Mouse (Mus musculus) cerebellum, postnatal 4 days (tissue): ENCODE data around the gene Cdc42bpb.

Experiments
- DNase-seq, 2 experiments: peaks; one replicate each; pipeline ENCODE4 v3.0.0; 2022; ENCODE audit warnings: low spot score in 2 of 2, mixed read lengths in 1 of 2

Gene Cdc42bpb

DNA sequence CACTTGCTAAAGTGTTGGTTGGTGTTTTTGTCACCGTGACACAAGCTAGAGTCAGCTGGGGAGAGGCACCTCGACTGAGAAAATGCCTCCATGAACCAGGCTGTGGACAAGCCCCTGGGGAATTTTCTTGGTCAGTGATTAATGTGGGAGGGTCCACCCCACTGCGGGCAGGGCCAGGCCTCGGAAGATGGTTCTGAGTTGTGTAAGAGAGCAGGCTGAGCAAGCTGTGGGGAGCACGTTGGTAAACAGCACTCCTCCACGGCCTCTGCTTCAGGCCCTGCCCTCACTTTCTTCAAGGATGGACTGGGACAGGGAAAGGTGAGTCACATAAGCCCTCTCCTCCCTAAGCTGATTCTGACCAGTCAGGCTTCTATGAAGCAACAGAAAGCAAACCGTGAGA is 36.8 kb downstream of the Cdc42bpb start:
- DNase-seq = no peak

DNA sequence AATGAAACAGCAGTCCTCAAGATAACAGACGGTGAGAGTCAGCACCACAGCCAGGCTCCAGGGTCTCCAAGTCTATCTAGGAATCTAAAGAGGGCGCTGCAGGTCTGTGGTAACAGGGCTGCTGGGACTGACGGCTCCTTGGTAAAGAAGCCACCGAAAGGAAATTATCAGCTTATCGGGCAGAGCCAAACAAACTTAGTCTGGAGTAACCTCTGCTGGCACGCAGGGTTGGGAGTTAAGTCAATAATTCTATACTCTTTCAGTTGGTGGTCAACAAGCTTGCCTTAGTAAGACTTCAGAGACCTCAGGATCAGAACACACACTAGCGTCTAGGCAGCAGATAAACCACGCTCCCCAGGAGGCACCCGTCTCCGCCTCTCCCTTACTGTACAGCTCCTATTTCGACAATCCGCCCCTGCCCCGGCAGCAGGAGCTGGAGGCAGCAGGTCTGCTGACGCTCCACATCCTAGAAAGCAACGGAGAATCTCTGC is 39.6 kb downstream of the Cdc42bpb start:
- no peak for DNase-seq

DNA sequence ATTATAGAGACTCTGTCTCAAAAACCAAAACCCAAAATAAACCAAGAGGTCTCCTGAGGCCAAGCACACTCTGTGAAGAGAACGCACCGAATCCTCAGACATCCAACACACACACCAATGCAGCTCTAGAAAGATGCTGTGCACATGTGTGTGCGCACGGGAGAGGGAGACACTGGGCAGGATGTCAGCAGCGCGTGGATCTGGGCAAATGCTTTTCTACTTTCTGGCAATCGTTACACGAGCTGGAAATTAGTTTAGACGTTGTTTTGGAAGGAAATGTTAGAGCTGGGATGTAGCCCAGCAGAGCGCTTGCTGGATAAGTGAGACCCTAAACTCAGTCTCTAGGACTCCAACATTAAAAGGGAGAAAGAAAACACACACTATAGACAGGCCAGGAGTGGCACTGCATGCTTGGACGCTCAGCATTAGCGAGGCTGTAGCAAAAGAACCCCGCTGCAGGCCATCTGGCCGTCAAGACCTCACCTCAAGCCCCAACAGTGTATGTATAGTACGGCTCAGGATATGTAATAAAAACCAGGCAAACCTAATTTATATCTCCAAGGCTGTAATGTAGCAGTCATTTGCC is 44.4 kb downstream of the Cdc42bpb start:
- DNase-seq = no peak

DNA sequence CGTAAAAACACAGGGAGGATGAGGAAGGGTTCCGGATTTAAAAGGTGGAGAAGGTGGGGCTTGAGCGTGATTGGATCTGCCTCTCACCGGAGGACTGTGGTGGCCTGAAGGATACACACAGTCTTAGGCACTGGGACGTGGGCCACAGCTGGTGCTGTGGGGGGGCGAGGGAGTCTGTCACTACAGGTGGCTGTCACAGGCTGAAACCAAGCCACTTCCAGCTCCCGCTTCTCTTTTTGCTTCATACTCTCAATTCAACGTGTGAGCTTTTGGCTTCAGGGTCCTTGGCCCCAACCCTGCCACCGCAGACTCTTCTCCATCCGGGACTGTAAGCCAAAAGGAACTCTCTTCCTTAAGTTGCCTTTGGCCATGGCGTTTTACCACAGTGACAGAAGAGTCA is 45.1 kb downstream of the Cdc42bpb start:
- DNase-seq = no peak

DNA sequence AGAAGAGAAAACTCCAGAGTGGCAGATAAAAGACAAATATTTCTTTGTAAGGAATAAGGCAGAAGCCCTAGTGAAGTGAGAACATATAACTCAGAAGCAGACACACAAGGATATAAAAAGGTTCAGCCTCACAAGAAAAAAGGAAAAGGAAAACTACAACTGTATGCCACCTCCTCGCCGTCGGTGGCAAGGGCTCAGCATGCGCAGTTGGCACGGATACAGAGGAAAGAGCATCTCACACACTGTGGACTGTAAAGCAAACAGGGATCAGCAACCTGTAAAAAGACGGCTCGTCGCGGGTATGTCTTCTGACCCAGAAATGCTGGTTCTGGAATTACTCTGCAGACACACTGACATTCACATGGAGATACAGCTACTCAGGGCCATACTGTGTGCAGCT is 45.9 kb downstream of the Cdc42bpb start:
- DNase-seq = no peak

DNA sequence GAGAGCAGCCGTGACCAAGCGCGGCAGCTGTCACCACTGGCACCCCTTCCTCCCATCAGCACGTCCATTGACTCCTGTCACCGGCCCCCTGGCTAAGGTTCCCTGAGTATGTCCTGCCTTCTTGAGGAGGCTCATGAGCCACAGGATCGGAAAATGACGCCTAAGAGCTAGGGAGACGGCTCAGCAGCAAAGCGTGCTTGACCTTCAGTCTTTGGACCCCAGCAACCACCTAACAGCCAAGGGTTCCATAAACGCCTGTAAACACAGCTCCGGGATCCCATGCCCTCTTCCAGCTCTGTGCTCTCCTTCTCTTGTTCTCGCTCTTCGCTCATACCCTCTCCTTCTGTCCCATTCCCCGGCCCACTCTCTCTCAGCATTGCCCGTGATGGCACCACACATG is 48.2 kb downstream of the Cdc42bpb start:
- no peak for DNase-seq

DNA sequence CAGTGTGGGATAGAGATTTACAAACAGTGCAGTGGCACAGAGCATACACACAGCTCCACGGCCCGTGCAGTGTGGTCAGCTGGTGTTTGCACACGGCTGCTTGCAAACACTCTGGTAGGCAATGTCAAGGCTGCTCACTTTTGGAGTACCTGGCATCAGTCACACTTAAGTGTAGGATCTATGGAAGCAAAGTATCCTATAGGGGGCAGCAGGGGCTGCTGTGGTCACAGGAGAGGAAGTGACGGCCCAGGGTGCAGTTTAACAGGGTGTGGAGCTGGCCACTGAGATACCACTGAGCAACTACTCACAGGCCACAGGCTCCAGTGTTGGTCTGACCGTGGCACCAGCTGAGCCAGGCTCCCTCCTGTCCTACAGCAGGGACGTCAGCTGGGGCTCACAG is 49.2 kb downstream of the Cdc42bpb start:
- no peak for DNase-seq

DNA sequence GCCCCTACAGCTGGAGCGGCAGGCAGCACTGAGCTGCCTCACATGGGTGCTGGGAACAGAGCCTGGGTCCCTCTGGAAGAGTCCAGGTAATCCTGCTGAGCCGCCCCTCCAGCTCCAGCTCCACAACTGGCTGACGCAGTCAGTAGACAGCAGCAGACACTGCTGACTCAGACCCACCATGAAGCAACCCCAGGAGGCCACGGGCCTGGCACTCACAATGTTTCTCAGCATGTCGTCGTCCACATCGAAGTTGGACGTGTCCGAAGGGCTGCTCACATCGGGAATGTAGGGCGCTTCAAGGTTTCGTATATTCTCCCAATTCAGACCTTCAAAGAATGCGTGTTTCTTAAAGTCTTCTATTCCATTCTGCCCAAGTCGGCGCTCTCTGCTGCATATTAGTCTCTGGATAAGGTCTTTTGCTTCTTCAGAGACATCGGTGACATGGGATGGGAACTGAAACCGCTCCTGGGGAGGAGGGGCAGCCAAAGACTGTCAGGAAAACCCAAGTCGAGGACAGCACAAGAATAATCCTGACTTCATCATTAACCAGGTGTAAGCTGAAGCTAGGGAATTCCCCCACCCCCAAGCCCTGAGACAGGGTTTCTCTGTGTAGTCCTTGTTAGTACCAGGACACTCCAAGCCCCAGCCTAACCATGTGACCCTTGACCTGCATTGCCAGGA is 51.6 kb downstream of the Cdc42bpb start:
- DNase-seq = no peak

DNA sequence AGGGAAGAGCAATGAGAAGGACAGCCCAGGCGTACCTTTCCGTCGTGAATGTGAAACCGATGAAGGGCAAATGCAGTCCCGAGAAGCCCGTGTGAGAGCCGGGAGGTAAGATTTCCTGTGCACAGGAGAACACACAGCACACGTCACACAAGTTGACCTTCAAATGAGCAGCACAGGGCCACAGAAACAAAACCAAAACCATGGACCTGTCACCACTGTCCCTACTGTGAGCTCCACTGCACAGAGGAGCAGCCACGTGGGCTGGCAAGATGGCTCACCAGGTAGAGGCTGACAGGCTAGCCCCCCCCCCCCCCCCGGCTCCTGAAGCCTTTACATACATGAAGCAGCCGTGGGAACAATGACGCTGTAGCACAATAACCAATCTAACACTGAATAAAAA is 52.6 kb downstream of the Cdc42bpb start:
- no peak for DNase-seq

DNA sequence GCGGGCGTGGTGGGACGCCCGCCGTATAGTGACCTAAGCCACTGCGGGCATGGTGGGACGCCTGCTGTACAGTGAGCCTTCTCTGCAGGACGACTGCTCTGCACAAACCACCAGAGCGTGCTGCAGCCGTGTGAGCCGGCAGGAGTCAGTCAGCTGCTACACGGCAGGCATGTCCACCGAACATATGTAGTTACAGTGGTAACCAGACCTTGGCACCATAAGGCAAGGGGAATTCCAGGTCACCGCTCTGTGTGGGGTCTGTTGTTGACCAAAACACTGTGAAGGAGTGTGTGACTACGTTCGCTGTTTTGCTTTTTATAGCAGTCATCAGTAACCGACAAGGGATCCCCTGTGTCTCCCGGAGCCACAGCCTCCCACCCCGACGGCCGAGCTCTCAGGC is 53.0 kb downstream of the Cdc42bpb start:
- DNase-seq = no peak

DNA sequence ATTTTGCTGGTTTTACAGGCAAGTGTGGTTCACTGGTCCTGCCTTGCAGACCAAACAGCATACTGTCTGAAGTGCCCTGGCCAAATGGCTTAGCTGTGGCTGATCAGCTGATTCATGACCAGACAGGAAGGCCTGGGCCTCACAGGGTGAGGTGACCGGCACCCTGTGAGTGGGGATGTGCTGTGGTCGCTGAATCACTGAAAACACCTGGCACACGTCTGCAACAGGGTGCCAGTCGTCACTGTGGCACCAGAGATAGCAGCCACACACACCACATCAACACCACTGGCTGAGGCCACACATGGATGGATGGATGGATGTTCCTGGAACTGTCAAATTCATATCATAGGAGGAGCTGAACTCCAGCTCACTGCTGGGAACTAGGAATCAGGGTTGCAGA is 54.1 kb downstream of the Cdc42bpb start:
- DNase-seq = no peak

DNA sequence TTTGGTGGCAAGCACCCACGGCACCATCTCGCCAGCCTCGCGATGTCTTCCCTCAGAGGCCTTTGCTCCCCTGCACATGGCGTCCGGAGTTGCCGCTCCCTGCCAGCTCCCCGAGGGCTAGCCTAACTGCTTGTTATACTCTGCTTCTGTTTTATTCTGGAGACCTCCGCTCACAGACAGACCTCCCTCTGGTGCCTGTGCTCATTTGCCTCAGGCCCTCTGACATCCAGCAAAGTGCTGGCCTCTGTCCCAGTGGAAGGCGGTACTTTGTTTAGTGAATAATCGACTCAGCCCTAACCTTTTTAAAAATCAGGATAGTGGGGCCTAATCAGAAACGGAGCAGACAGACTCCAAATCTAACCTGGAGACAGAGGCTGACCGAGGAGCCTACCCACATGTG is 55.7 kb downstream of the Cdc42bpb start:
- DNase-seq = no peak

DNA sequence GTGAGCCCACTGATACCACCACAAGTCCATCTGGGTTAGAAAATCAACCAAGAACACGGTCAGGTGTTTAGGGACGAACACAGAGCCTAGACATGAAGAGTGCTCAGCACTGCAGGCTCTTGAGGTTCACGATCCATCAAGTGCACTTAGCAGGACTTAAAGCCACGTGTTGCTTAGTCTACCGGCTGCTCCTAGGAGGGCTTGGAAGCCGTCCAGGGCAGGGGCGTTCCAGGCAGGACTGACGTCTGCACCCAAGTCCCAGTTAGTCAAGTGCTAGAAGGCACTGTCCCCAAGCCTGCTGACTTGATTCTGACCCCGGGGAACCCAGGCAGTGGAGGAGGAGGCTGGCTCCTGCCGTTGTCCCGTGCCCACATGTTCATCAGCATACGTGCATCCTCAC is 57.0 kb downstream of the Cdc42bpb start:
- no peak for DNase-seq

DNA sequence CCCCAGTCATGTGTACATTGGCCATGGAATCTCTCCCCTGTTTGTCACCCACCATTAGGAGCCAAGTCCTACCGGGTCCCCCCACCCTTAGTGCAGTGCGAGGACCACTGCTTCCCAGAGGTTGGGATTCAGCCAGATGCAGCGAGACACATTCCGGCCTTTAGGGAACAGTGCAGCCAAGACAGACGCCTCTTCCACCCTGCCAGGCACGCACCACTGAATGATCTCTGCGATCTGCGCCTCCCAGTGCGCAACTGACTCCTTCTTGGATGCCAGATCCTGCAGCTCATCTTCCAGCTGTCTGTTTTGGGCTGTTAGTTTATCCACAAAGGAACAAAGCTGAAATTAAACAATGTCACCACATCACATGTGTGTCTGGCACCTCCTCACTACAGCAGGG is 59.8 kb downstream of the Cdc42bpb start:
- DNase-seq = no peak

DNA sequence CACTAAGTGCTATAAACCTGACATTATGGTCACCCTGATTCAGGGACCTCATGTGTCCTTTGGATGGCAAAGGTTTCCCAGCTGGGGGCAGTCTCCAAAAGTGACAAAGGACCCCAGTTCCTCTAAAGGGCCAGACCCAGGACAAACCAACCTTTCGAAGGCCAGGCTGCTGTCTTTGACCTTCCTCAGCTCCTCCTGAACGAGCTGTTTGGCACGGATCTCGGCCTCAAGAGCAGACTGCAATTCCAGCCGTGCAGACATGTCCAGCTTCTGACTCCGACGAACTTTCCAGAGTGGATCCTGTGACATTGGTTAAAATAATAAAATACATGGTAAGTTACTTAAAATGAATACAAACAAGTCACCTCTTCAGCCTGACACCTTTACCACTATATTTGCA is 63.2 kb downstream of the Cdc42bpb start:
- DNase-seq = no peak

DNA sequence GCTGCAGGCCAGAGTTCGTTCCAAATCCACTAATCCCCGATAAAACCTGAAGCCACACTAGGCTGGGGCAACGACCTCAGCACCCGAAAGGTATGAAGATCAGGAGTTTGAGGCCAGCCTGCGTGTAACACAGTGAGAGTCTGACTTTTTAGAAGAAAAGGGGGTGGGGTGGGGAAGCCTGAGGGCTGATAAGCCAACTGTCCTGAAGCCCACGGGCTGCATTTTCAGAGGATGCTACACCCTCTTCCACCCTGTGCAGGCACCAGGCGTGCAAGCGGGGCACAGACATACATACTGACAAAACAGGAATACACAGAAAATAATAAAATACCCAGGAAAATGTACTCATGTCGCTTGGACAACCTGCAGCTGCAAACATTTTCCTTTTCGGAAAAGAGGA is 65.7 kb downstream of the Cdc42bpb start:
- DNase-seq = no peak

DNA sequence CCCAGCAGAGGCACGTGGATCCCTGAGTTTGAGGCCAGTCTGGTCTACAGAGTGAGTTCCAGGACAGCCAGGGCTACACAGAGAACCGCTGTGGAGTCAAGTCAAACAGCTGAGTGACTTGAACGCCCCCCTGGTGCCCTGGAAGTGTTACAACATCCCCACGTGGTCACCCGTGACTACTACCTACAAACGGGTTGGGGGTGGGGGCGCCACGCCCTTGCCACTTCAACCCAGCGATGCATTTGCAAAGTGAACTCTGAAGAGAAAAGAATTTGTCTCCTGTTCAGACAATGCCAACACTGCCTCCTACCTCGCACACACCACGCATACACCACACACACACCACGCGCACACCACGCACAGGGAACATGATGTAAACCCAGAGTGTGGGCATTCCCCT is 67.6 kb downstream of the Cdc42bpb start:
- no peak for DNase-seq

DNA sequence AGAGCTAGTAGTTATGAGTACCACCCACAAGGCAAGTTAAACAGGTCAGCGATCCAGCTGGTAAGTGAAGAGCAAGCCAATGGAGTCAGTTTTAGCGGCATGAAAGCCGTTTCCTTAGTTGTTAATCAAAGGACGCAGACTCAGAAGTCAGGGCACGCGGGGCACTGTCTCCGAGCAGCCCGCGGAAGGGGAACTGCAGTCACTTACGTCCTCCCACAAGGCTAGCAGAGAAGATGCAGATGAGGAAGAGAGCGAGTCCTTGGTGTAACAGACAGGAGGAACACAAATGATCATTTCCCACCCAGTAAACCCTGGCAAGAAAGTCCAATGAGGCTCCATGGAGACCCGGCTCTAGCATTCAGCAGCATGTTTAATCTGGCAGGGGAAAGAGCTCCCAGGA is 68.3 kb downstream of the Cdc42bpb start:
- DNase-seq = no peak

DNA sequence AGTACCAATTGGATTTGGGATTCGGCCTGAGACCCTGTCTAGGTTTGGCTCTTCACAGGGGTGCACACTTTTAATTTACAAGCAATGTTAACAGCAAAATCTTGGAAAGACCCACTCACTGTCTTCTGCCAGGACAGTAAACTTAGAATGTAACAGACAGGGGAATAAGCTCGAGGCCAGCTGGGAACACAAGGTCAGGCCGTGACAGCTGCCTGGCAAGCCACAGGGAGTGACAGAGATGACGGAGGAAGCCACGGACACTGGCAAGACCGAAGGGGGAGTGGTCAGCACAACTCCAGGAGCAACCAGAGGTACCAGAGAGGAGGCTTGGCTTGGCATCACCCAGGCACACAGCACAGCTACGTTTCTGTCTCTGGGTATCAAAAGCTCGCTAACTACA is 70.7 kb downstream of the Cdc42bpb start:
- DNase-seq = no peak

DNA sequence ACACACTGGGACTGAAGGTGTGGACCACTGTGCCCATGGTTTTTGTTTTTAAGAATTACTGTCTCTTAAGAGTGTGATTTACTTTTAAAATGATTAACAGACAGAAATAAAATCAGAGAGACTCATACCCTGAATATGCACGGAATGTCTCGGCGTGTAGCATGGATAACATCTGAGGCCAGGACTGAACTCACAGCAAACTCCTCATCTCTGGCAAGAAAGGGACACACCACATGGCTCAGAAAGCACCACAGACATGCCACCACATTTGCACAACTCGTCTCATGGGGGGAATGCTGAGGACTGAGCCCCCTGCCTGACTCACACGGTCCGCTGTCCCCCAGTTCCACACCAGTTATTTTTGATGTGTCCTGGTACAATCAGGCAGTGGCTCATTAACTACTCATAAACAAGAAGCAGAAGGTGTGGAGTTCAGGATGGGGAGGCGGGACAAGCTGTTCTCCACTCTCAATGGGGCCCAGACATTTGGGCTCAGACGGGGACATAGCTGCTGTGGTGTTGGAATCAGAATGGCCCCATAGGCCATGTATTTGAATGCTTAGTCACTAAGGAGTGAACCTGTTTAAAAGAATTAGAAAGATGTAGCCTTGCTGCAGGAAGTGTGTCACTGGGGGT is 73.7 kb downstream of the Cdc42bpb start:
- no peak for DNase-seq

DNA sequence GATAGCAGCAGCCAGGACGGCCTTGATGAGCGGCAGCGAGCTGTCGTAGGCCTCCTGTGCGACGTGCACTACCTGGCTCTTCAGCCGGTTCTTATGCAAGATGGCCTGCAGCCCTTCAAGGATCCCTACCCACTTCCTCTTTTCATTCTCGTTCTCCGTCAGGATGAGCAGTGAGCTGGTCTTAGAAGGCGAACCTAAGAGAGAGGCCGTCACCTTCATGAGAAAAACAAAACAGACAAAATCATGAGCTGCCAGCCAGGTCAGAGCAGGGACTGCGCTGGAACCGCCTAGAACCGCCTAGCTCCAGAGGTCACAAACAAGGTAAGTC is 75.5 kb downstream of the Cdc42bpb start:
- DNase-seq = no peak

DNA sequence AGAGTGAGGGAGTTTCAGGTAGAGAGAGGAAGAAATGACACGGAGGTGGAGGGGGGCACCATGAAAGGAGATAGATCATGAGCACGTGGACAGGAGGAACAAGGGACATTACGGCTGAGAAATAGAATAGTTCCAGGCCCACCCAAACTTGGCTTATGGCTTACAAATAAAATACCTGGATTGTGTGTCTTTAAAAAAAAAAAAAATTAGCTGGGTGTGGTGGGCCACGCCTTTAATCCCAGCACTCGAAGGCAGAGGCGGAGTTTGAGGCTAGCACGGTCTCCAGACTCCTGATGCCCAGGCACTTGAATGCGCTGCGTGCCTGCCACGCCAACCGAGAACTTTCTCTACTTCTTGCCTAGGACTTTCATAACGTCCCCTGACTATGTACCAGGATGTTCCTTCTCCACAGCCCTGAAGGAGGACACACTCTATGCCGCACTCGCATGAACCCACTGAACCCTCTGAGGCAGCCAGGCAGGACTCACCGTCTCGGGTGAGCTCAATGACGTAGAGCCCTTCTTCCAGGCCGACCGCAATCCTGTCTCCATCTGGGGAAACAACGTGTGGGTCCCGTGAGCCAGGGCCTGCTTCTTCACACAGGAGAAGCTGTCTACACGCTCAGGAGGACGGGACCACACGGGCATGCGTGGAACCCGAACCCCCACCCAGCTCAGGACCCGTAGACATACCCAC is 76.0 kb downstream of the Cdc42bpb start:
- DNase-seq = no peak

DNA sequence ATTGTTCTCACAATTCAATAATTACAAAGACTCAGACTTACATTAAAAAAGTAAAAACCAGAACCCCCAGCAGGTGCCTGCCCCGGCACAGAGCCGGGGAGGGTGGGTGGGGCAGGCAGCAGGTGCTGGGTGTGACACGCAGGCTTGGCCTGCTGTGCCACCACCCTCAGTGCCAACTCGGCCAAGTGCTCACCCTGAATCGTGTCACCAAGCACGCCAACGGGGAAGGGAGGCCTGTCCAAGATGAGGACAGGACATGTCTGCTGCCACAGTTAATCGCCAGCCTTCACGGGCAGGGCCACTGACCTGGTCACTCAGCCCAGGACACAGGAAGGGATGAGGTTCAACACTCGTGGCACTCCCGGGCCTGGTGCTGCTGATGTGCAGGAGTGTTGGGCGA is 84.5 kb downstream of the Cdc42bpb start:
- DNase-seq = no peak
